Mouse (Mus musculus): Measurements from ENCODE around the gene Mfng. TPM values are rescaled to one million over a fixed set of nuclear protein-coding genes. Genes with fewer than 3 reads are reported as not detected.

Gene Mfng
- polyA plus RNA-seq, 1 experiment from 2014 or later = 17.2 TPM

DNA sequence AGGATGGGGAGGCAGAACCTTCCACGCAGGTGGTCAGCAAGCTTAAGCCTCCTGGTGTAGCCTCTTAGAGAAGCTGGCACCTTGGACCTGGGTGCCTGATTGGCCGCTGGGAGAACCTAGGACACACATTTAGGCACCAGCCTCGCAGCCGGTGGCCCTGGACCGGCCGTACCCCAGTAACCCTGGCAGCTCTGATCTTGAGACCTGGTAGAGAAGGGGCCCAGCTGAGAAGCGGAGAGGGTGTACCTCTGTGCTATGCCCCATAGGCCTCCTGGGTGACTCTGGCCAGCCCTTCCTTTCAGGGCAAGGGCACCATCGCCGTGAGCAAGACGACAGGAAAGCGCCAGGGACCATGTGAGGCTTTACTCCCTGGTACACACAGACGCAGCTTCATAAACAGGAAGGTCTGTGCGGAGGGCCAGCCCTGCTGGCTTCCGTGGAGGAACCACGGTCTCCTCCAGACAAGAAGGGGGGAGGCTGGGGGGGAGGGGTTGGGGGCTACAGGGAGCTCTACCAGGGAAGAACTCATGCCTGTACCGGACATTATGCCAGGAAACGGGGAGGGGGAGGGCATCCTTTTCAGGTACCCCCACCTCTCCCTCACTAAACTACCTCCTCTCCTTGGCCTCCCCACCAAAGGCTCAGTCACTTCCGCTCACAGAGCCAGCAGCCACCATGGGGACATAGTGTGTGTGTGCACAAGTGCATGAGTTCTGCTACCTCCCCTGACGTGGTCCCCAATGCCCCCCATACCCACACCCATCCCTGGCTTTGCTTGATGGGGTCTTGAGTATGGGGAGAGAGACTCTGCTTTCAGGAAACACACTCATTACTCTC lies 1.5 kb downstream of the Mfng start:
- ATAC-seq = peak; percentile 34
- 52% methylated on average over 19 of the region's 19 CpGs for WGBS
- Histone ChIP-seq H3K4me2 (ENCODE audit: low read depth, low read length) (peak overlapping the region; percentile 46), H3K27ac (ENCODE audit: low read length) (peak overlapping the region; percentile 57), H3K27me3 (replicated peaks; ENCODE audit: control insufficient read depth, insufficient read depth, low read length) (no peaks in the 10 kb centered on the region), H3K4me1 (ENCODE audit: control insufficient read depth, insufficient read depth, low read length) (0 out of 2 replicates have a peak, but pooled peaks cover 8% of the 10 kb centered on the region), H3K9me3 (ENCODE audit: control insufficient read depth, low read length) (peaks cover 6% of the 10 kb centered on the region; the same call in 1 of the 2 replicates), H3K36me3 (ENCODE audit: control insufficient read depth, insufficient read depth, low read length) (peaks cover 2% of the 10 kb centered on the region; the same call in 1 of the 2 replicates), H3K4me3 (ENCODE audit: low read length) (peak overlapping the region; percentile 40), H3K9ac (ENCODE audit: low read depth, low read length) (peak overlapping the region; percentile 38)

DNA sequence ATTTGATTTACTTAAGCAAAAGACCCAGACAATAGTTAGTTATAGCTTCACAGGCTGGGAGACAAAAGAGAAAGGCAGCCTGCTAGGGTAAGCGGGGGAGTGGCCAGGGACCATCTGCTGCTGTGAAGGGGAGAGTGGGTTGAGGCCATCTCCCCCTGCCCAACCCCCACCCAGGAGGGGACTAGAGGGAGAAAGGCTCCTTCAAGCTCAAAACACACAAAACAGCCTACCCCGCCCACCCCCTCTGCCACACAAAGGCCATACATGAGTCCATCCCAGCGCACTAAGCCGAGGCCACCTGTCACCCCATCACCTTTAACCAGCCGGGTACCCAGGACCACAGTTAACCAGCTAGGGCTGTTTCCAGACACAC lies 2.3 kb downstream of the Mfng start:
- H3K9me3 ChIP-seq (ENCODE audit: control insufficient read depth, low read length) = peaks cover 6% of the 10 kb centered on the region; the same call in 1 of the 2 replicates
- ATAC-seq = no peak
- H3K9ac ChIP-seq (ENCODE audit: low read depth, low read length) = no peak overlapping the region; the same call in 1 of the 2 replicates
- WGBS = 42% methylated on average over 5 of the region's 5 CpGs
- H3K4me3 ChIP-seq (ENCODE audit: low read length) = peak overlapping the region; percentile 20
- peak overlapping the region; percentile 57 for H3K27ac ChIP-seq (ENCODE audit: low read length)
- no peaks in the 10 kb centered on the region for H3K27me3 ChIP-seq (replicated peaks; ENCODE audit: control insufficient read depth, insufficient read depth, low read length)
- H3K4me1 ChIP-seq (ENCODE audit: control insufficient read depth, insufficient read depth, low read length) = 0 out of 2 replicates have a peak, but pooled peaks cover 8% of the 10 kb centered on the region
- peak overlapping the region; percentile 17 for H3K4me2 ChIP-seq (ENCODE audit: low read depth, low read length)
- peaks cover 2% of the 10 kb centered on the region; the same call in 1 of the 2 replicates for H3K36me3 ChIP-seq (ENCODE audit: control insufficient read depth, insufficient read depth, low read length)

DNA sequence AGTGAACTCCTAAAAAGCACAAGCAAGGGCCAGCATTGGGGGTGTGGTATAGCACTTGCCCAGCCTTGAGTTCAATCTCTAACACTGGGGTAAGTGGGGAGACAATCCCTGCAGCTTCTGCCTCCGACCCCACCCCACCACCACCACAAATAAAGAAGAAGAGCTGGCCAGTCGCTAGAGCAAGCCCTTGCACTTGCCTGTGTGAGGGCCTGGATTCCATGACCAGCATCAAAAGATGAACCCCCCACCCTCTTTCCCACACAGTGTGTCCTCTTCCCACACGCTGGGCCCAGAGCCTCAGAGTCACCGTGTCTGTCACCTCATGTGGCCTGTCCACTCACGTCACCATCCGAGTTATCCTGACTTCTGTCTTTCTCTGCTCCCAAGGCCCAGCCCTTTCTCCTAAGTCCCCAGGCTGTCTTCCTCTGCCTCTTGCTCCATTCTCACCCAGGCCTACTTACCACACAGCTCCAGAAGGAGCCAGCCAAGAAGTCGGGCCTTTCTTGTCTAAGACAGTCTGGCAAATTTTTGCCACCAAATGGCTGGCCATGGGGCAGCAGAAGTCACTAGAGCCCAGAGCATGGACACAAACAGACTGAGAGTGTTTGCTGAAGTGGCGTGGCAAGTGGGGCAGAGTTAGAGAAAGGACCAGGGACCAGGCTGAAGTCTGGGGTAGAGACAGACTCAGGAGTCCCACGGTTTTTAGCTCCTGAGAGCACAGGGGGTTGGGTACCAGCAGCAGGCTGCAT lies 2.9 kb downstream of the Mfng start:
- Histone ChIP-seq H3K9ac (ENCODE audit: low read depth, low read length) (no peak overlapping the region), H3K4me2 (ENCODE audit: low read depth, low read length) (peak overlapping the region; percentile 17; the same call in 1 of the 2 replicates), H3K4me1 (ENCODE audit: control insufficient read depth, insufficient read depth, low read length) (0 out of 2 replicates have a peak, but pooled peaks cover 8% of the 10 kb centered on the region), H3K9me3 (ENCODE audit: control insufficient read depth, low read length) (peaks cover 6% of the 10 kb centered on the region; the same call in 1 of the 2 replicates), H3K27ac (ENCODE audit: low read length) (no peak overlapping the region; the same call in 1 of the 2 replicates), H3K27me3 (replicated peaks; ENCODE audit: control insufficient read depth, insufficient read depth, low read length) (no peaks in the 10 kb centered on the region), H3K36me3 (ENCODE audit: control insufficient read depth, insufficient read depth, low read length) (no peaks in the 10 kb centered on the region), H3K4me3 (ENCODE audit: low read length) (no peak overlapping the region)
- no peak for ATAC-seq
- WGBS = 59% methylated on average over 9 of the region's 9 CpGs

DNA sequence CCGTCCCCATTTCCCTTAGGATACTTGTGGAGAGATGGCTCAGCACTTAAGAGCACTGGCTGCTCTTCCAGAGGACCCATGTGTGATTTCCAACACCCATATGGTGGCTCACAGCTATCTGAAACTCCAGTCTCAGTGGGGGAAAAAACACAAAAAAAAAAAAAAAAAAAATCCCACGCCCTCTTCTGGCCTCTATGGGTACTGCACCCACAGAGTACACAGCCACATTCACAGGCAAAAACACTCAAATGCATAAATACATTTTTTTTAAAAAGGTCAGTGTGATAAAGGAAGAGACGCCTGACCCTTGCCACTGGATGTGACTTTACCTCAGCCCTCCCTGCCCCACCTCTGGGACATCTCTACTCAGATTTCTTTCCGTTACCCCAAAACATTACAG lies 4.2 kb downstream of the Mfng start:
- no peaks in the 10 kb centered on the region for H3K27me3 ChIP-seq (replicated peaks; ENCODE audit: control insufficient read depth, insufficient read depth, low read length)
- no peak overlapping the region for H3K9ac ChIP-seq (ENCODE audit: low read depth, low read length)
- H3K4me1 ChIP-seq (ENCODE audit: control insufficient read depth, insufficient read depth, low read length) = 0 out of 2 replicates have a peak, but pooled peaks cover 8% of the 10 kb centered on the region
- peaks cover 6% of the 10 kb centered on the region; the same call in 1 of the 2 replicates for H3K9me3 ChIP-seq (ENCODE audit: control insufficient read depth, low read length)
- 86% methylated on average over 4 of the region's 4 CpGs for WGBS
- no peak for ATAC-seq
- no peak overlapping the region for H3K4me2 ChIP-seq (ENCODE audit: low read depth, low read length)
- H3K36me3 ChIP-seq (ENCODE audit: control insufficient read depth, insufficient read depth, low read length) = no peaks in the 10 kb centered on the region
- H3K4me3 ChIP-seq (ENCODE audit: low read length) = no peak overlapping the region
- H3K27ac ChIP-seq (ENCODE audit: low read length) = no peak overlapping the region

DNA sequence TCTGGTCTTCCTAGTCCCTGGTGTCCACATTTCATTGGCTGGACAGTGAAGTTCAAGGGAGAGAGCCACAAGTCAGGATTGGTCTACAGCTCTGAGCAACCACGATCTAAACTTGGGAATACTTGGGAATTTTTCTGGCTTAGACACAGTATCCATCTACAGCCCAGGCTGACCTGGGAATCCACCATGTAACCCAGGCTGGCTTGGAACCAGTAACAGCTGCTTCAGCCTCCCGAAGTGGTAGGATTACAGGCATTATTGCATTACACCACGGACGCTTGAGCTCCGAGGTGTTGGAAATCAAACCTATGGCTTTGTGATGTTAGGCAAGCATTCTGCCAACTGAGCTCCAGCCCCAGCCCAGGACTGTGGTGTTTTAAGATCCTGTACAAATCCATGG lies 9.6 kb downstream of the Mfng start:
- H3K9ac ChIP-seq (ENCODE audit: low read depth, low read length) = no peak overlapping the region
- H3K27ac ChIP-seq (ENCODE audit: low read length) = no peak overlapping the region
- H3K27me3 ChIP-seq (replicated peaks; ENCODE audit: control insufficient read depth, insufficient read depth, low read length) = no peaks in the 10 kb centered on the region
- ATAC-seq = no peak
- no peak overlapping the region for H3K4me2 ChIP-seq (ENCODE audit: low read depth, low read length)
- peaks cover under 1% of the 10 kb centered on the region; the same call in 1 of the 2 replicates for H3K9me3 ChIP-seq (ENCODE audit: control insufficient read depth, low read length)
- no peak overlapping the region for H3K4me3 ChIP-seq (ENCODE audit: low read length)
- H3K4me1 ChIP-seq (ENCODE audit: control insufficient read depth, insufficient read depth, low read length) = no peaks in the 10 kb centered on the region
- no peaks in the 10 kb centered on the region for H3K36me3 ChIP-seq (ENCODE audit: control insufficient read depth, insufficient read depth, low read length)
- 77% methylated on average over 5 of the region's 5 CpGs for WGBS

DNA sequence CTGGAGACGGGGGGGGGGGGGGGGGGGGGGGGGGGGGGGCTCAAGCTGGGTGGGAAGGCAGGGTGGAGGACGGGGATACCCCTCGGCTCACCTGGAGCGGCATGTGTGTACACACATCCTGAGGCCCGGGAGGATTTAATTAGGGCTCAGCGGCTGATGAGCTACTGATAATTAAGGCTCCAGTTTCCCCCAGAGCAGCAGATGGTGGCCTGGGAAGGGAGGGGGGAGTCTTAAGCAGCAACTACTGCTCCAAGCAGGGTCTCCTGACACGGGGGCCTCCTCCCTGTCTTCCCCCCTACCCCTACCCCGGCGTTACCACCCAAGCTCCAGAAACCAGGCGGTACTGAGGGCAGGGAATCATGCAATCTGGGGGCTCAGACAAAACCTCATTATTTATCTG lies 10.1 kb downstream of the Mfng start:
- 34% methylated on average over 9 of the region's 10 CpGs for WGBS

DNA sequence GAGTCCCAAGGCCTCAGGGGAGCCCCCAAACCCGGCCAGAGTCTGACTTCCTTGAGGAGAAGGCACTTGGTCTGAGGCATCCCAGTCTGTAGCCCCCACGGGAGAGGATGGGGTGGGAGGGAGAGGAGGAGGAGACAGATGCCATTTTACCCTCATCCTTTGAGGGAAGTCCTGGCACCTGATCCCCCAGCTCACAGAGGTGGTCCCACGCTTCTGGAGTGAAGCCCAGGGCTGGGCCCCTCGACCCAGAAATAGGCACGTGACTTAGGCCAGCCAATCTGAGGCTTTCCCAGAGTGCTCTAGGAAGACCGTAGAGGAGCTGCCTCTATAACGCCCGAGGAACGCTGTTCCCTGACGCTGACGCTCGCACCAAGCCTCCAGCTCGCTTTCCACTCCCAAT lies 12.2 kb downstream of the Mfng start:
- Histone ChIP-seq H3K4me3 (ENCODE audit: low read length) (no peak overlapping the region), H3K4me1 (ENCODE audit: control insufficient read depth, insufficient read depth, low read length) (no peaks in the 10 kb centered on the region), H3K27ac (ENCODE audit: low read length) (no peak overlapping the region), H3K36me3 (ENCODE audit: control insufficient read depth, insufficient read depth, low read length) (no peaks in the 10 kb centered on the region), H3K9me3 (ENCODE audit: control insufficient read depth, low read length) (no peaks in the 10 kb centered on the region), H3K27me3 (replicated peaks; ENCODE audit: control insufficient read depth, insufficient read depth, low read length) (no peaks in the 10 kb centered on the region), H3K4me2 (ENCODE audit: low read depth, low read length) (no peak overlapping the region), H3K9ac (ENCODE audit: low read depth, low read length) (no peak overlapping the region)
- 82% methylated on average over 13 of the region's 13 CpGs for WGBS
- ATAC-seq = no peak

More for the DNA sequence above, 10.1 kb downstream of the Mfng start:
- H3K9me3 ChIP-seq (ENCODE audit: control insufficient read depth, low read length) = no peaks in the 10 kb centered on the region
- H3K4me1 ChIP-seq (ENCODE audit: control insufficient read depth, insufficient read depth, low read length) = no peaks in the 10 kb centered on the region
- no peak overlapping the region for H3K9ac ChIP-seq (ENCODE audit: low read depth, low read length)
- no peak overlapping the region for H3K4me2 ChIP-seq (ENCODE audit: low read depth, low read length)
- no peak for ATAC-seq
- no peak overlapping the region for H3K4me3 ChIP-seq (ENCODE audit: low read length)
- no peak overlapping the region for H3K27ac ChIP-seq (ENCODE audit: low read length)
- no peaks in the 10 kb centered on the region for H3K36me3 ChIP-seq (ENCODE audit: control insufficient read depth, insufficient read depth, low read length)
- H3K27me3 ChIP-seq (replicated peaks; ENCODE audit: control insufficient read depth, insufficient read depth, low read length) = no peaks in the 10 kb centered on the region

DNA sequence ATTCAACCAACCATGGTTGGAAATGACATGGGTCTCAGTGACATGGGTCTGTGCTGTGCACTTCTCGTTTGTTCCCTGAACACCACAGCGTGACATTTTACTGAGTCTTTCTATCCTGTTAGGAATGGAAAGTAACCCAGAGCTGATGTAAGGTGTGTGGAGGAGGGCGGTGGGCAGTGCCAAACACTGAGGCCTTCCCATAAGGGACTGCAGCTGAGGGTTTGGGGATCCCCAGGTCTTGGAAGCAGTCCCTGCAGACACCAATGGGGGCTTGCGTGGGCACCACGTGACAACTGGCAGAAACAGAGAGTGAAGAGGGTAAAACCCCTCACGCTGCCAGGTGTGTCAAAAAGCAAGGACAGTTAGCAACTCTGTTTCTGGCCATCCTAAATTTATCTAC lies 15.1 kb downstream of the Mfng start:
- ATAC-seq = no peak
- no peak overlapping the region for H3K9ac ChIP-seq (ENCODE audit: low read depth, low read length)
- H3K4me1 ChIP-seq (ENCODE audit: control insufficient read depth, insufficient read depth, low read length) = no peaks in the 10 kb centered on the region
- no peaks in the 10 kb centered on the region for H3K36me3 ChIP-seq (ENCODE audit: control insufficient read depth, insufficient read depth, low read length)
- 80% methylated on average over 6 of the region's 6 CpGs for WGBS
- H3K9me3 ChIP-seq (ENCODE audit: control insufficient read depth, low read length) = no peaks in the 10 kb centered on the region
- H3K27me3 ChIP-seq (replicated peaks; ENCODE audit: control insufficient read depth, insufficient read depth, low read length) = no peaks in the 10 kb centered on the region
- H3K27ac ChIP-seq (ENCODE audit: low read length) = no peak overlapping the region
- no peak overlapping the region for H3K4me3 ChIP-seq (ENCODE audit: low read length)
- H3K4me2 ChIP-seq (ENCODE audit: low read depth, low read length) = no peak overlapping the region

DNA sequence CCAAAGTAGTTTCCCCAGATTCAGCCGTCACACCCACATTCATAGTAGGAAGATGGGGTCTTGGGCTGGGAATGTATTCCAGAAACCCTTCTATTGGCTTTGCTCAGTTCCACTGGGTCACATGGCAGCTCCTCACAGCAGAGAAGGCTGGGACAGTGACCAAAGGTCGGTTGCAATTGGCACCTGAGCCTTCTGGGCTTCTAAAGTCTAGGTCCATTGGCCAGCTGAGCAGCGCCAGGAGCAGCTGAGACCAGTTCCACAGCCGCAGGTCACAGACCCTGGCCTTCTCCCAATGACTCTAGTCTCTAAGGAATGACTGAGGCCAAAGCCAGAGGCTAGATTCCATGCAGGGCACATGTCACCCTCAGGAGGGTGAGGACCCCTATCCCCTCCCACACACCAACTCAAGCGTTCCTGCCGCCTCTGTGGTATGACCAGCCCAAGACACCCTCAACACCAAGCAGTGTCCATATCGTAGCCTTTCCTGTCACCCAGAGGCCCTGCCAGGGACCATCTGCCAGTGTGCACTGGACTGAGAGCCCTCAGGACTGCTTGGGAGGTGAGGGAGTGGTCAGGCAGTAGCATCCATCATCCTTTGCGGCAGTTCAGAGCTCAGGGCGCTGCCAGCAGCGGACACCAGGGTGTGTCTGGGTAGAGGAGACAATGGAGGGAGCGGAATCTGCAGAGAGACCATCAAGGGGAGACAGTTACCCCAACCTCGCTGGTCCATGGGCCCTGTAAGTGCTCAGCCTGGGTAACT lies 17.1 kb downstream of the Mfng start:
- 70% methylated on average over 12 of the region's 12 CpGs for WGBS
- Histone ChIP-seq H3K9me3 (ENCODE audit: control insufficient read depth, low read length) (no peaks in the 10 kb centered on the region), H3K9ac (ENCODE audit: low read depth, low read length) (no peak overlapping the region), H3K4me3 (ENCODE audit: low read length) (no peak overlapping the region), H3K4me2 (ENCODE audit: low read depth, low read length) (no peak overlapping the region), H3K27me3 (replicated peaks; ENCODE audit: control insufficient read depth, insufficient read depth, low read length) (no peaks in the 10 kb centered on the region), H3K27ac (ENCODE audit: low read length) (no peak overlapping the region), H3K4me1 (ENCODE audit: control insufficient read depth, insufficient read depth, low read length) (no peaks in the 10 kb centered on the region), H3K36me3 (ENCODE audit: control insufficient read depth, insufficient read depth, low read length) (no peaks in the 10 kb centered on the region)
- ATAC-seq = no peak

Data from intestine, embryonic 16.5 days (tissue).